Mouse (Mus musculus) macrophage (primary cell): ENCODE measurements around the gene Boc. TPM values are rescaled to one million over a fixed set of nuclear protein-coding genes. Genes with fewer than 3 reads are reported as not detected.

Experiments
- H3K27ac ChIP-seq: fragments of 350-480 bp; formaldehyde crosslinking; 2 replicates; pipeline ENCODE4 v1.9.0; 2021
- H3K36me3 ChIP-seq: fragments of 350-480 bp; formaldehyde crosslinking; 2 replicates; pipeline ENCODE4 v1.9.0; 2021; ENCODE audit errors: inconsistent target
- H3K4me3 ChIP-seq: fragments of 350-480 bp; formaldehyde crosslinking; 2 replicates; pipeline ENCODE4 v1.9.0; 2021; ENCODE audit errors: inconsistent target
- H3K79me2 ChIP-seq: fragments of 350-480 bp; formaldehyde crosslinking; 2 replicates; pipeline ENCODE4 v1.9.0; 2021; ENCODE audit errors: inconsistent target
- WGBS: methylation state at CpG from one replicate; pipeline ENCODE4 v1.1.7; 2026; ENCODE audit warnings: inconsistent platforms; ENCODE audit not compliant: missing documents; 5-methylcytosine and 5-hydroxymethylcytosine counted together
- polyA plus RNA-seq: library from polyadenylated mRNA; stranded (reverse); fragments of 250-400 nt; gene quantifications from 3 replicates; pipeline ENCODE4 v1.2.4, GENCODE M21; 2018; ENCODE audit warnings: inconsistent platforms
- total RNA-seq, 78 experiments: library from RNA; depleted of rRNA; stranded (reverse); fragments of 250-400 nt; gene quantifications; 1 replicate in 9 of 78; 2 replicates in 24 of 78; 3 replicates in 43 of 78; 4 replicates in 2 of 78; pipeline ENCODE4 v1.2.4; 2018; ENCODE audit warnings: inconsistent platforms in 56 of 78

Gene Boc
- 1 to 10 TPM in 2 of 26 experiments, under 1 TPM in 5, not detected in 19; 0.08 to 4.5 (median 0.33) TPM for total RNA-seq (2018; cell fraction: chromatin; rRNA removed)
- total RNA-seq (2018; cell fraction: cytosol; rRNA removed), result under 1 TPM in 19 of 26 experiments, not detected in 7; 0.03 to 0.24 (median 0.05) TPM
- 1 to 10 TPM in 1 of 26 experiments, under 1 TPM in 8, not detected in 17; 0.10 to 1.3 (median 0.25) TPM for total RNA-seq (2018; cell fraction: nucleus; rRNA removed)
- 0.04 to 0.10 TPM (median 0.06 TPM) in 3 replicates for polyA plus RNA-seq

GRCm38 (mm10) chr16:44558471-44559329 is at the start of gene Boc:
Gene Boc (minus strand): TSS chr16:44558897.
- H3K4me3 ChIP-seq, result peak within 1 kb of the TSS; percentile 7; the same call in 1 of the 2 replicates
- H3K36me3 ChIP-seq, result no peaks in the 10 kb centered on the region
- H3K79me2 ChIP-seq, result no peaks in the 10 kb centered on the region
- under 1% methylated on average over 44 of the region's 46 CpGs for WGBS
- H3K27ac ChIP-seq, result no peak within 1 kb of the TSS

- no peak overlapping the region for H3K4me3 ChIP-seq
- WGBS, result 82% methylated on average over 1 of the region's 1 CpGs
- no peaks in the 10 kb centered on the region for H3K36me3 ChIP-seq
- H3K79me2 ChIP-seq, result no peaks in the 10 kb centered on the region
- no peak overlapping the region for H3K27ac ChIP-seq
Measured at GRCm38 (mm10) chr16:44606643-44607042, 47.9 kb upstream of the Boc start.

DNA sequence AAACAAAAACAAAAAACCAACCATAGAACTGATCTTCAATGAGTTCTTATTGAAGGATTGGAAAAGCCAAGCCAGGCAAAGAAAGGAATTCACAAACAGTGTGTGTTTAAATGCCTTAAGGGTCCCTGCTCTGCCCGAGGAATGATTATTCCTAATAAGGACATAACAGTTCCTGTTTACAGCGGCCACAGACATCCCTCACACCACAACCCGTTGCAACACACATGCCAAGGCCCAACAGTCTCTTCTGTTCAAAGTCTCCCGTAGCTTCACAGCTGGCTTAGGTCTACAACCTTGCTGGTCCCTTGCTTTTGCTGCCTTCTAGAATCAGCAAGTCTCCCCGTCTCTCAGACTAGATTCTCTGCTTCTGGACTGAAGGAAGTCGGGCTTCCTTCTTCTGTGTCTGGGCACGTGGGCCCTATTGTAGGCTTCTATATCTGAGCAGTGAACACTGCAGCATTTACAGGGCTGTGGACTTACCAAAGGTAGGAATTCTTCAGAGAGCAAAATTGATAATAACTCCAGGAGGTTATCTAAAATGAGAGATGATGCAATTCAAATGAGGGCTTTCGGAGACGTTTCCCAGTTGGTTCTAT is 45.4 kb upstream of the Boc start:
- WGBS, result 23% methylated on average over 9 of the region's 9 CpGs
- no peaks in the 10 kb centered on the region for H3K36me3 ChIP-seq
- no peak overlapping the region for H3K27ac ChIP-seq
- no peaks in the 10 kb centered on the region for H3K79me2 ChIP-seq
- H3K4me3 ChIP-seq, result no peak overlapping the region

- Histone ChIP-seq H3K79me2 (no peaks in the 10 kb centered on the region), H3K27ac (no peak overlapping the region), H3K4me3 (no peak overlapping the region), H3K36me3 (no peaks in the 10 kb centered on the region)
- 63% methylated on average over 8 of the region's 8 CpGs for WGBS
Measured at GRCm38 (mm10) chr16:44601999-44602794, 43.5 kb upstream of the Boc start.

DNA sequence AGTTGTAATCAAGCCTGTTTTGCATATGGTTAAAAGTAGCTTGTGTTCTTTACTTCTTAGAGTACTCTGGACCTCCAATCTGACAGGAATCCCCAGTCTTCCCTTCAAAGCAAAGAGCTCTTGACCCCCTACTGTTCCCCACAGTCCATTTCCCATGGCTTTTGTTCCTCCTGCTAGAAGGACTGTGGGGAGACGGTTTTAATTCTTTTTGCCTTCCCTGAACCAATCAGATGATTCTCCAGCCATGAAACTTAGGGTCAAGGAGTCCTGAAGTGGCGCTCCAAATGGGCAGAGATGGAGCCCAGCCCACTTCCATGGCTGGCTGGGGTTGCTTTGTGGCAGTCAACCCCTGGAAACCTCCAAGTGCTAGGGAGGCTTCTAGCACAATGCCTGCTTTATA is 42.5 kb upstream of the Boc start:
- no peaks in the 10 kb centered on the region for H3K79me2 ChIP-seq
- WGBS, result 97% methylated on average over 2 of the region's 2 CpGs
- H3K36me3 ChIP-seq, result no peaks in the 10 kb centered on the region
- H3K4me3 ChIP-seq, result no peak overlapping the region
- H3K27ac ChIP-seq, result no peak overlapping the region

GRCm38 (mm10) chr16:44597106-44597806 is 38.6 kb upstream of the Boc start:
- Histone ChIP-seq H3K27ac (no peak overlapping the region), H3K4me3 (no peak overlapping the region), H3K79me2 (no peaks in the 10 kb centered on the region), H3K36me3 (no peaks in the 10 kb centered on the region)
- 93% methylated on average over 2 of the region's 2 CpGs for WGBS

- no peak overlapping the region for H3K27ac ChIP-seq
- WGBS, result 95% methylated on average over 1 of the region's 1 CpGs
- no peak overlapping the region for H3K4me3 ChIP-seq
- no peaks in the 10 kb centered on the region for H3K79me2 ChIP-seq
- no peaks in the 10 kb centered on the region for H3K36me3 ChIP-seq
Measured at GRCm38 (mm10) chr16:44589506-44589905, 30.8 kb upstream of the Boc start.

- 82% methylated on average over 15 of the region's 15 CpGs for WGBS
- Histone ChIP-seq H3K36me3 (no peaks in the 10 kb centered on the region), H3K4me3 (no peak overlapping the region), H3K27ac (no peak overlapping the region), H3K79me2 (no peaks in the 10 kb centered on the region)
Measured at GRCm38 (mm10) chr16:44579421-44580024, 20.8 kb upstream of the Boc start.

GRCm38 (mm10) chr16:44578551-44578950 is 19.9 kb upstream of the Boc start:
- Histone ChIP-seq H3K79me2 (no peaks in the 10 kb centered on the region), H3K4me3 (no peak overlapping the region), H3K36me3 (no peaks in the 10 kb centered on the region), H3K27ac (no peak overlapping the region)
- WGBS, result 90% methylated on average over 1 of the region's 1 CpGs

DNA sequence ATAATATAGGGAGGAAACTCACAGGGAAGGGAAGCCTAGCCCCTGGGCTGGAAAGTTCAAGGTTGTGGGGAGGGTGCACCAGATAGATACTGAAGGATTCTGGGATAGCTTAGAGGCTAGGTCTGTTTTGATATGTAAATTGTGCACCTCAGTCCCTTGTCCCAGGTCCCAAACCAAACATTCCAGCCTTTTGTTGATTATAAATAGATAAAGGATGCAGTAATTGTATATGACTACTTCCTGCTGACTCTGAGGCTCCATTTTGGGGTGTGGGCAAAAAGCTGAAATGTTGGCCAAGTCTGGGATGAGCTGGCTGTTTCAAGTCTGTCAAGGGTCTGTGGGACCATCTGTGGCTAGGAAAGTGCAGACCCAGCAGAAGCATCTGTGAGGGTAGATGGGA is 9.4 kb upstream of the Boc start:
- Histone ChIP-seq H3K4me3 (no peak overlapping the region), H3K79me2 (no peaks in the 10 kb centered on the region), H3K27ac (no peak overlapping the region), H3K36me3 (no peaks in the 10 kb centered on the region)

DNA sequence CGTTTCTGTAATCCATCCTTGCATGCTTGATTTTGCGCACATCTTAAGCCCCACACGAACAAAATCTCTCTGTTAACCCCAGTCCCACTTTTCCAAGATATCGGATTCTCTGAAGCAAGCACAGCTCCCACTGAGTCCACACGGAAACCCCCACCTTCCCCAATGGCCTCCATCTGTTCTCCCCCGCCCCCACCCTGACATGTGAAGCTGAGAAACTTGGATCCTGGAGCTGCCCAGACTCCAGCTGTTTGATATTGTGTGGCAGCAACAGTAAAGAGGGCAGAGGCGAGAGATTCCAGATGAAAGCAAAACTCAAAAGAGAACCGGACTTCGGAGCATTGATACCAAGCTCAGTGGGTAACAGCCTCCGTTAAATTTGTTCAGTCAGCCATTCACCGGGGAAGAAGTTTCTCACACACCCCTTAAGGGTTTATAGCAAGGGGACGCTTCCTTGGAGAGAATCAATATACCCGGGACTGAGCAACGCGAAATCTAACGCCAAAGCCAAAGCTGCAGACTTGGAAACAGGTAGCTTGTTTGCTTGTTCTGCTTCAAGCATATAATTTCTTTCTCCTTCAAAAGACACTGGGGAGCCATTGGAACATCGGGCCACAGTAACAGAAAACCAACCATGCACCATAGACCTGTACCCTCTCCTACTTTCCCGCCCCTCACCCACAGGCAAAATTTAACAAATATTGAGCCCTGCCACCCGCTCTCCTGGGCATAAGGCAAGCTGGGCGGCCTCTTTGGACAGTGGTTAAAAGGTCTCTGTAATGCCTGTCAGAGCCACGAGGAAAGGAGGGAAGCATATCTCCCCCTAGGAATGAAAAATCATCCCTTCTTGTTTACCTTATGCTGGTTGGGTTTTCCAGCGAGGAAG is 6.9 kb upstream of the Boc start:
- Histone ChIP-seq H3K79me2 (no peaks in the 10 kb centered on the region), H3K27ac (no peak overlapping the region), H3K36me3 (no peaks in the 10 kb centered on the region), H3K4me3 (no peak overlapping the region)
- 84% methylated on average over 22 of the region's 22 CpGs for WGBS

- Histone ChIP-seq H3K4me3 (no peak overlapping the region), H3K27ac (no peak overlapping the region), H3K79me2 (no peaks in the 10 kb centered on the region), H3K36me3 (no peaks in the 10 kb centered on the region)
- 52% methylated on average over 8 of the region's 8 CpGs for WGBS
Measured at GRCm38 (mm10) chr16:44564359-44564758, 5.7 kb upstream of the Boc start.

DNA sequence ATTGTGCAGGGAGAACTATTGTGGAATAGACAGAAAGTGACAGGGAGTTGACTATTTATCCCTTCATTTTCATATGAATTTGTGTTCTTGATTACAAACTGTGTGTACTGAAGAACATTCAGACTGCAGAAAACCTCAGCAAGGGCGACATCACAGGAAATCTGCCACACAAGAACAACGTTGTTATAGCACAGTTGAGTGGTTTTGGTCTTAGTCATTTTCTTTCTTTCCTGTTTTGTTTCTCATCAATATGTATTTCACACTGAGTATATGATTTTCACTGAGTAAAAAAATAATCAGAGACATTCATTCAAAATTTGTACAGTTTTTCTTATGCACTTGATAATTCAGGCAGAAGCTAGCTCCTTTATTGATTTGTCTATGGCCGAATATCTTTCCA is 3.4 kb upstream of the Boc start:
- no peaks in the 10 kb centered on the region for H3K79me2 ChIP-seq
- H3K36me3 ChIP-seq, result no peaks in the 10 kb centered on the region
- no peak overlapping the region for H3K4me3 ChIP-seq
- 46% methylated on average over 3 of the region's 3 CpGs for WGBS
- no peak overlapping the region for H3K27ac ChIP-seq
